Mouse (Mus musculus): Measurements from ENCODE around the gene Vamp1.

Vamp1 gene

GRCm38 (mm10) chr6:125215148-125215954, at the start of gene Vamp1:
TSS of gene Vamp1 (plus strand) at chr6:125215551.
- in situ Hi-C loops (cut with MboI, MseI), result no loop called here

GRCm38 (mm10) chr6:125166051-125166751, 49.1 kb upstream of the Vamp1 start, which contains the start of gene Gapdh:
TSS of gene Gapdh (minus strand) at chr6:125166467.
- in situ Hi-C loops (cut with MboI, MseI), result no loop called here

- in situ Hi-C loops (cut with MboI, MseI), result no loop called here
Measured at GRCm38 (mm10) chr6:125166861-125167650, 48.3 kb upstream of the Vamp1 start.

GRCm38 (mm10) chr6:125168086-125168485, 47.3 kb upstream of the Vamp1 start:
- in situ Hi-C loops (cut with MboI, MseI), result no loop called here

DNA sequence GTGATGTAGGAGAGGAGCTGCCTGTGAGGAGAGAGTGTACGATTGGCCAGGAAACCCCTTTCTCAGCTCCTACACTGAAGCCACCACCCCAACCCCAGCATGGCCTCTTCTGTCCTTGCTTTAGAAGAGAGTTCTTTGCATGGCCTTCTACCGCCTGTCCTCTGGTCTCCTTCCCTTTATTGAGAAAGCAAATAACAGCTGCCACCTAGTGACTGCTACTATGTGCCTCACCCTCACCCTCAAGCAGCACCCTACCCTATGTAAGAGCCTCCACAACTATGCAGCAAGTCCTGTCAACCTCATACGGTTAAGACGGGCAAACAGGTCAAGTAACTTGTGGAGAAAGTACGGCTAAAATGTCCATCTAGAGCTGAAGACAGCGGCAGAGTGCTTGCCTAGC, 45.2 kb upstream of the Vamp1 start:
- in situ Hi-C loops (cut with MboI, MseI), result loop anchor here (5.0 kb wide), 1 partner anchor 48 kb away; no protein-coding TSS in a partner anchor

DNA sequence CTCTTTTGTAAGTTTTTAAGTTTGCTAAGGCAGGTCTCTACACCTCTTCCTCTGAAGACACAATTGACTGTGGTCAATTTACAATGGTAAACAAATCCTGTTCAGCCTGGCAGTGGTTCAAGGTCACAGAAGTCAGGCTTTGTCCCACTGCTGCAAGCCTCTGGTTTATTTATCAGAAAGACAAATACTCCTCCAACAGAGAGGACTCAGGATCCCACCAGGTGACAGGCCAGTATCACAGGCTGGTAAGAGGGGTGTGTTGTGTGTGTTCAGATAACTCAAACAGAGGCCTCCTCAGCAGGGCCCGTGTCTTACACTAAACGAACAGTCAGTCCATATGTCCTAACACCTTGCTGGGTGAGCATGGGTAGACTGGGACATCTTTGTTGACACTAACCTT, 42.9 kb upstream of the Vamp1 start:
- in situ Hi-C loops (cut with MboI, MseI), result loop anchor here (5.0 kb wide), 1 partner anchor 50 kb away; no protein-coding TSS in a partner anchor

- in situ Hi-C loops (cut with MboI, MseI), result loop anchor here (5.0 kb wide), 1 partner anchor 51 kb away; no protein-coding TSS in a partner anchor
Measured at GRCm38 (mm10) chr6:125173256-125173655, 42.1 kb upstream of the Vamp1 start.

DNA sequence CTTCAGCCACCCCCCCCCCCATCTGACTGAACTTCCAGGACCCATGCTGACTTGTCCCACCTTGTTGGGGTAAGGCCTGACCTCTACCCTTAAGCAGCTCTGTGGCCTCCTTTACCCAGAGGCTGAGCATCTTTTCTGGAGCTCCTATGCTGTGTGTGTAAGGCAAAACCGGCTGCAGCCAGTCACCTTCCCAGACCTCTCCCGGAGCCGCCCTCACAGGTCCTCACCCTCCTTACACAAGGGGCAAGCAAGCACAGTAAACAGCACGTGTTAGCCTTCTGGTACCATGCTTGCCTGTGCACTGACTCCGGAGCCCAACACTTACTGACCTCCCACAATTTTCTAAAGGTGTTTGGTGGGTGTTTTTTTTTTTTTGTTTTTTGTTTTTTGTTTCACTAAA, 39.9 kb upstream of the Vamp1 start:
- in situ Hi-C loops (cut with MboI, MseI), result no loop called here

DNA sequence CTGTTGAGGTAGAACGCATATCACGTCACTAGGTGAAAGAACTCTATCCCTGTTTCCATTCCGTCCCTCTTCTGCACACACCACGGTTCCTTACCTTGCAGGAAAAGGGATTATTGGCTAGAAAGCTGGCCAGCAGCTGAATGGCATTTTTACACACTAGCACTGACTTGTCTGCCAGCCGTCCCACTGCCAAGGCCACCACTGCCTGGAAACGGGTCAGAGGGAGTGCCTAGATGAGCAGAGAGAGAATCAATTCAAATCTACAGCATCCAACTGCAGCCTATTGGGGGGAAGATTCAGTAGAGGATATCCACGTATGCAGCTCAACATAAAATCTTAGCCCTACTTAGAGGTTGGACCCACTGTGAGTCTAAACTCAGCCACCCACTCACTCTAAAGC, 35.8 kb upstream of the Vamp1 start:
- in situ Hi-C loops (cut with MboI, MseI), result no loop called here

DNA sequence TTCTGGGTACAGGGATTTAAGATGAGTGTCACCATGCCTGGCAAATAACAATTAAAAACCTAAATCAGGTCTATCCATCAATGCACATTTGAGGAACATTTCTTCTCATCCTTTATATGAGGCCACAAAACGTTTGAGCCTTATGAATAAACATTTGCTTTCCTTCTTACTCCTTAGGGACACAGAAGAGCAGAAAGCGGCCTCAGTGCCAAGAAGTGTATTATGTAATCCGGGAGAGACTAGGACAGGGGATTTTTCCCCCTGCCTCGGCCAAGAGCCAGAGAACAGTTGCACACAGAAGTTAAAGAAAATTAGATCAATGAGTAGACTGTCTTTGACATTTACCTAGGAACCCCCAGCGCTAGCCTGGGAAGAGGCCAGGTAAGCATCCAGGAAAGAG, 33.2 kb upstream of the Vamp1 start:
- in situ Hi-C loops (cut with MboI, MseI), result no loop called here

- in situ Hi-C loops (cut with MboI, MseI), result no loop called here
Measured at GRCm38 (mm10) chr6:125186203-125186602, 29.1 kb upstream of the Vamp1 start.

GRCm38 (mm10) chr6:125190816-125191215, 24.5 kb upstream of the Vamp1 start:
- in situ Hi-C loops (cut with MboI, MseI), result no loop called here

DNA sequence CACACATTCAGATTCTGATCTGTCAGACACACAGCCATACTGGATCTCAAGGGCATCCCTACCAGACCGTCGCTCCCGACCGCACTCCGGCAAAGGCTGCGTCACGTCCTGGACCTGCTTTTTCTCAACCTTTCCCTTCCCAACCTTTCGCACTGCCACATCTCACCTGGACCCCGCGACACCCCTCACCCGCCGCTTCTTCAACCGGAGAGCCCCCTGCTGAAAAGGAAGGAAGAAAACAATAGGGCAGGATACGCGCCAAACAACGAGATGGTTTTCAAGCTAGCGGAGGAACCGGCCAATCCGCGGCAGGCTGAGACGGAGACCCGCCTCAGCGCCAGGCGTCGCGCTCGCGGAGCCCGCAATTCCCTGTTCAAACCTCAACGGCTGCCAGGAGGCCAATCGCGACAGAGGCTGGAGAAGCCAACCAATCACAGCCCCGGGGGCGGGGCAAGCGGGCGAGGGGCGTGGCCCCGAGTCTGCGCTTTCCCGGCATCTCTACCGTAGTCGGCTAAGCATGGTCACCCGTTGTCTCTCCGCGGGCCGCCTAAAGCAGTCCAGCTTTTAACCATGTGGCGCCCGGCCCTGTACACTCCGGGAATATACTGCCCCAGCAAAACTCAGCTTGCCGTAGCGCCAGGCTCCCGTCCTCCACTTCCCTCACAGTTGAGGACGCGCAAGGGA, 23.9 kb upstream of the Vamp1 start, which contains the start of the genes Ncapd2 and Mrpl51:
Gene Ncapd2 (minus strand): TSS at position 370 of the 684 bp plus-strand sequence.
Gene Mrpl51 (plus strand): TSS at position 470 of the 684 bp plus-strand sequence.
- in situ Hi-C loops (cut with MboI, MseI), result no loop called here

DNA sequence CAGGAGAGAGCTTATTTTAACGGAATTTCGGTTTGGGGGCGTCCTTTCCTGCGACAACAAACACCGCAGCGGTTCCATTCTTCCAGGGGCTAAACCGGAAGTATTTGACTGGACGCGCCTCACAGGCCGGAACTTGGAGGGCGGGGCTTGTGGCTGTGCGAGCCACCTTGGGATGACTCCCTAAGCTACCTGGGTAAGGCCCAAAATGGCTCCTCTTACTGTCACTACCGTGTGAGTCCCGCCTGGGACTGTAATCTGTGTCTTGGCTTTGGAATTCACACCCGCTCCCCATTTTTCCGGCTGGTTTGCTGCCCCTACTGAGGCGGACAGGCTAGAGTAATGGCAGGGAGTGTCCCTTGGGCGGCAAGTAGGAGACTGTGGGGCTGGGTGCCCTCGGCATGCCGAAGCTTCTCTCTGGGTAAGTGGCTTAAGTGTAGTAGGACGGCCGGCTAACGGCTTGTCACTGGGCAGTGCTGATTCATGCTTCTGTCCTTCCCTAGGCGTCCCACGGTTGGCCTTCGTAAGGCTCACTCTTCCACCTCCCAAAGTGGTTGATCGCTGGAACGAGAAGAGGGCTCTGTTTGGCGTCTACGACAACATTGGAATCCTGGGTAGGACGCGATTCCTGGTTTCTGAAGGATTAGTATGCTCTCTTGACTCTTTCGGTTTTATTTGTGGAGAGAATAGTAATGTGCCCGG, 23.2 kb upstream of the Vamp1 start:
- in situ Hi-C loops (cut with MboI, MseI), result no loop called here

- in situ Hi-C loops (cut with MboI, MseI), result no loop called here
Measured at GRCm38 (mm10) chr6:125192841-125193240, 22.5 kb upstream of the Vamp1 start.

- in situ Hi-C loops (cut with MboI, MseI), result no loop called here
Measured at GRCm38 (mm10) chr6:125193390-125193789, 22.0 kb upstream of the Vamp1 start.

GRCm38 (mm10) chr6:125195541-125196075, 19.7 kb upstream of the Vamp1 start:
- in situ Hi-C loops (cut with MboI, MseI), result no loop called here

- in situ Hi-C loops (cut with MboI, MseI), result no loop called here
Measured at GRCm38 (mm10) chr6:125196301-125196700, 19.1 kb upstream of the Vamp1 start.

GRCm38 (mm10) chr6:125197166-125197565, 18.2 kb upstream of the Vamp1 start:
- in situ Hi-C loops (cut with MboI, MseI), result no loop called here

DNA sequence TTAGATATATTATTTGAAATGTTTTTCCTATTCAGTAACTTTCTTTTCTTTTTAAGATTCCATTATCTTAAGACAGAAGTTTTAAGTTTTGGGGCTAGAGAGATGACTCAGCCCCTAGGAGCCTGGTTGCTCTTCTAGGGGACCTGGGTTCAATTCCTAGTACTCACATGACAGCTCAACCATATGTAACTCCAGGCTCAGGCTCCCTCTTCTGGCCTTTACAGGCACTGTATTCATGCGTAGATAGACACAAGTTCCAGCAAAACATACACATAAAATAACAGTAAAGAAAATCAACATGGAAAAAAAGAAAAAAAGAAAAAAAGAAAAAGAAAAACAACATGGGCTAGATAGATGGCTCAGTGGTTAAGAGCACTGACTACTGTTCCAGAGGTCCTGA, 4.9 kb upstream of the Vamp1 start:
- in situ Hi-C loops (cut with MboI, MseI), result no loop called here

All from T-helper 2 cell (primary cell).